Mouse (Mus musculus): ENCODE measurements at regions not wholly inside any gene's neighbourhood (a gene's known extent, or its start where the extent isn't known, plus 50 kb on each side); places are given as distances from the start of the nearest gene placed in this dataset.

GRCm38 (mm10) chr3:138688606-138689005 lies 53.4 kb upstream of the Tspan5 start:
- TF ChIP-seq CTCF (IDR thresholded peaks at IDR 0.05 in 2 of 3, conservative IDR thresholded peaks at IDR 0.05 in 1 of 3; ENCODE audit: control insufficient read depth in 1 of 3, insufficient read depth in 1 of 3, low read depth in 2 of 3, low read length in 3 of 3, poor library complexity in 1 of 3, severe bottlenecking in 1 of 3), result no peak
- TF ChIP-seq RCOR1 (IDR thresholded peaks at IDR 0.05; ENCODE audit: low read depth, low read length), result no peak
- TF ChIP-seq MAX (IDR thresholded peaks at IDR 0.05; ENCODE audit: low read length), result no peak
